Mouse (Mus musculus) kidney, embryonic 15.5 days (tissue): ENCODE measurements around the gene Tbc1d22b. TPM values are rescaled to one million over a fixed set of nuclear protein-coding genes. Genes with fewer than 3 reads are reported as not detected.

Experiments used
- ATAC-seq: fragments of 200-750 bp; cut with Nextera tagmentation; replicated peaks from 2 replicates; pipeline ENCODE4 v1.8.0; 2017; ENCODE audit warnings: moderate TSS enrichment; ENCODE audit not compliant: low FRiP score
- H3K27ac ChIP-seq: fragments of 300-500 bp; sonication (generic); 2 replicates; pipeline ENCODE4 v1.5.1; 2015; ENCODE audit warnings: mild to moderate bottlenecking, inconsistent platforms
- H3K27me3 ChIP-seq: fragments of 300-500 bp; sonication (generic); 2 replicates; pipeline ENCODE4 v1.6.1; 2015; ENCODE audit warnings: inconsistent platforms
- H3K36me3 ChIP-seq: fragments of 300-500 bp; sonication (generic); 2 replicates; pipeline ENCODE4 v1.6.1; 2015; ENCODE audit warnings: inconsistent platforms
- H3K4me1 ChIP-seq: fragments of 300-500 bp; sonication (generic); 2 replicates; pipeline ENCODE4 v1.6.1; 2015; ENCODE audit warnings: inconsistent platforms
- H3K4me2 ChIP-seq: fragments of 300-500 bp; sonication (generic); 2 replicates; pipeline ENCODE4 v1.6.1; 2015; ENCODE audit warnings: moderate library complexity, mild to moderate bottlenecking, inconsistent platforms
- H3K4me3 ChIP-seq: fragments of 300-500 bp; sonication (generic); replicated peaks from 2 replicates; pipeline ENCODE4 v1.5.1; 2015; ENCODE audit warnings: mild to moderate bottlenecking, inconsistent platforms
- H3K9ac ChIP-seq: fragments of 300-500 bp; sonication (generic); 2 replicates; pipeline ENCODE4 v1.6.1; 2015; ENCODE audit warnings: mild to moderate bottlenecking, inconsistent platforms
- H3K9me3 ChIP-seq: fragments of 300-500 bp; sonication (generic); replicated peaks from 2 replicates; pipeline ENCODE4 v1.6.1; 2016; ENCODE audit warnings: inconsistent platforms
- WGBS: fragments of 180-500 bp; shearing (Covaris S2); methylation state at CpG from one replicate; pipeline ENCODE4 v1.1.7; 2015; ENCODE audit warnings: mixed read lengths; 5-methylcytosine and 5-hydroxymethylcytosine counted together
- microRNA-seq: library from miRNA; unstranded; fragments of <30 nt; microRNA quantifications from one replicate; pipeline ENCODE4, GENCODE M21; 2016
- polyA plus RNA-seq: library from polyadenylated mRNA; unstranded; fragments of >200 nt; fragmentation: Nextera tagmentation; extraction: Ambion mirVana; gene quantifications from 2 replicates; pipeline ENCODE4 v1.2.1, GENCODE M21; 2015

The Tbc1d22b gene
- polyA plus RNA-seq, 1 experiment from 2014 or later = 19.3 TPM

GRCm38 (mm10) chr17:29632312-29632711 is 82.7 kb downstream of the Tbc1d22b start:
- no peaks in the 10 kb centered on the region for H3K27me3 ChIP-seq
- WGBS = 94% methylated on average over 11 of the region's 11 CpGs
- H3K4me2 ChIP-seq = no peak overlapping the region
- H3K4me3 ChIP-seq = no peak overlapping the region
- H3K4me1 ChIP-seq = no peaks in the 10 kb centered on the region
- peaks cover 99% of the 10 kb centered on the region for H3K36me3 ChIP-seq
- ATAC-seq = no peak
- H3K9me3 ChIP-seq = no peaks in the 10 kb centered on the region
- H3K9ac ChIP-seq = no peak overlapping the region
- no peak overlapping the region for H3K27ac ChIP-seq

GRCm38 (mm10) chr17:29635492-29635891 is 85.9 kb downstream of the Tbc1d22b start:
- H3K9me3 ChIP-seq = no peaks in the 10 kb centered on the region
- no peak overlapping the region for H3K9ac ChIP-seq
- H3K4me3 ChIP-seq = no peak overlapping the region
- H3K4me2 ChIP-seq = no peak overlapping the region
- no peaks in the 10 kb centered on the region for H3K27me3 ChIP-seq
- no peak overlapping the region for H3K27ac ChIP-seq
- no peak for ATAC-seq
- WGBS = 89% methylated on average over 8 of the region's 8 CpGs
- H3K36me3 ChIP-seq = peaks cover 97% of the 10 kb centered on the region
- no peaks in the 10 kb centered on the region for H3K4me1 ChIP-seq

- H3K36me3 ChIP-seq = peaks cover 97% of the 10 kb centered on the region
- no peak overlapping the region for H3K4me2 ChIP-seq
- ATAC-seq = no peak
- no peak overlapping the region for H3K27ac ChIP-seq
- H3K9me3 ChIP-seq = no peaks in the 10 kb centered on the region
- H3K4me1 ChIP-seq = no peaks in the 10 kb centered on the region
- H3K4me3 ChIP-seq = no peak overlapping the region
- 74% methylated on average over 5 of the region's 5 CpGs for WGBS
- no peak overlapping the region for H3K9ac ChIP-seq
- H3K27me3 ChIP-seq = no peaks in the 10 kb centered on the region
Measured at GRCm38 (mm10) chr17:29636118-29636517, 86.5 kb downstream of the Tbc1d22b start.

DNA sequence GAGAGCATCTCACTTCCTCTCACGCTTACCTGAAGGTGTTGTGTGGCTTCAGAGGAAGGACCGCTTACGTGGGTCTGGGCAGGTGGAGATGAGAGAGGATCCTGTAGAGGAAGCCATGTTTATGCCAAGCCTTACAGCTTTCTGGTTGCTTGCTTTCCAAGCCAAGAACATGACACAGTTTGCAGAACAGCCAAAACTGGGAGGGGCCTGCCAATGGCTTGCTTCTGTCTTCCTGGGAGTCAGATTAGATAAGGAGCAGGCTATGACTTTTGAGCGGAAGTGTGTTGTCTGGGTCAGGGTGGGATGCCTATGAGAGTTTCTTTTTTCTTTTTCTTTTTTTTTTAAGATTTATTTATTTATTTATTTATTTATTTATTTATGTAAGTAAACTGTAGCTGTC is 87.8 kb downstream of the Tbc1d22b start:
- 90% methylated on average over 4 of the region's 4 CpGs for whole genome bisulfite sequencing
- no peak for ATAC-seq
- H3K4me3 ChIP-seq = no peak overlapping the region
- H3K36me3 ChIP-seq = peaks cover 98% of the 10 kb centered on the region
- H3K4me1 ChIP-seq = no peaks in the 10 kb centered on the region
- H3K4me2 ChIP-seq = no peak overlapping the region
- no peak overlapping the region for H3K27ac ChIP-seq
- no peaks in the 10 kb centered on the region for H3K27me3 ChIP-seq
- no peak overlapping the region for H3K9ac ChIP-seq
- H3K9me3 ChIP-seq = no peaks in the 10 kb centered on the region

DNA sequence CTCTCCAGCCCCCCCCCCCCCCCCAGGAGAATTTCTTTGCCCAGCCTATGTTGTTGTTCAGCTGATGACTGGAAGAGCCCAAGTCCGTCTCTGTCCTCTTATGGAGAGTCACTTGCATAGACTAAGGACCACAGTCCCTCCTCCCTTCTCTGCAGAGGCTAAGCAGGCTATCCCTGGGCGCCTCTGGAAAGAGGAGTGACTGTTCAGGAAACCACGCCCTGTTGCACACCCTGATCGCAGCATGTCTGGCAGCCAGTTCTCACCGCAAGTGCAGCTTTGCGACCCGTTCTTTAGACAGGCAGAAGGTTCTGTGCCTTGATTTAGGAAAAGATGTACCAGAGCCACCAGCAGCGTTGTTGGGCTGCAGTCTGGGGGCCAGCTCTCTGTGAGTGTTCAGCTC is 88.3 kb downstream of the Tbc1d22b start:
- Histone ChIP-seq H3K9me3 (no peaks in the 10 kb centered on the region), H3K4me1 (no peaks in the 10 kb centered on the region), H3K27me3 (no peaks in the 10 kb centered on the region), H3K4me3 (no peak overlapping the region), H3K4me2 (no peak overlapping the region), H3K36me3 (peaks cover 98% of the 10 kb centered on the region), H3K9ac (no peak overlapping the region), H3K27ac (no peak overlapping the region)
- WGBS = 72% methylated on average over 8 of the region's 8 CpGs
- no peak for ATAC-seq

GRCm38 (mm10) chr17:29640971-29641370 is 91.4 kb downstream of the Tbc1d22b start:
- 92% methylated on average over 11 of the region's 11 CpGs for WGBS
- Histone ChIP-seq H3K9me3 (no peaks in the 10 kb centered on the region), H3K27ac (no peak overlapping the region), H3K4me3 (no peak overlapping the region), H3K27me3 (no peaks in the 10 kb centered on the region), H3K36me3 (peaks cover 74% of the 10 kb centered on the region), H3K4me2 (no peak overlapping the region), H3K4me1 (no peaks in the 10 kb centered on the region), H3K9ac (no peak overlapping the region)
- ATAC-seq = no peak

GRCm38 (mm10) chr17:29642219-29642618 is 92.6 kb downstream of the Tbc1d22b start:
- Histone ChIP-seq H3K4me3 (no peak overlapping the region), H3K27me3 (no peaks in the 10 kb centered on the region), H3K9ac (no peak overlapping the region), H3K36me3 (peaks cover 68% of the 10 kb centered on the region), H3K4me1 (no peaks in the 10 kb centered on the region), H3K27ac (no peak overlapping the region), H3K9me3 (no peaks in the 10 kb centered on the region), H3K4me2 (no peak overlapping the region)
- WGBS = 81% methylated on average over 3 of the region's 3 CpGs
- ATAC-seq = no peak

Small RNAs within 50 kb of the gene (microRNA-seq; reads per million reads assigned to microRNA genes)
- gene Mir7667 = not detected

Other genes starting within 250 kb of the Tbc1d22b start
- 3.4 and 5.8 TPM in 2 replicates for gene Pi16, start 232.1 kb upstream of the Tbc1d22b start, polyA plus RNA-seq
- gene Mtch1, start 201.9 kb upstream of the Tbc1d22b start, polyA plus RNA-seq = 289 and 308 TPM in 2 replicates
- gene Fgd2, start 188.9 kb upstream of the Tbc1d22b start, polyA plus RNA-seq = 12.0 and 13.0 TPM in 2 replicates
- gene Pim1, start 59.0 kb upstream of the Tbc1d22b start, polyA plus RNA-seq = 17.8 and 17.9 TPM in 2 replicates
- gene Gm17657, start 147 bp upstream of the Tbc1d22b start, polyA plus RNA-seq = not detected in 2 replicates
- gene Tmem217, start 2.6 kb downstream of the Tbc1d22b start, polyA plus RNA-seq = 0.80 and 1.2 TPM in 2 replicates
- 73.7 and 76.0 TPM in 2 replicates for gene Rnf8, start 65.0 kb downstream of the Tbc1d22b start, polyA plus RNA-seq
- gene Gm28043, start 65.1 kb downstream of the Tbc1d22b start, polyA plus RNA-seq = 2.8 TPM in 2 replicates
- 122 and 126 TPM in 2 replicates for gene Cmtr1, start 110.8 kb downstream of the Tbc1d22b start, polyA plus RNA-seq
- 14.2 and 15.5 TPM in 2 replicates for gene Ccdc167, start 167.3 kb downstream of the Tbc1d22b start, polyA plus RNA-seq